Mouse (Mus musculus): ENCODE measurements around the gene E130114P18Rik. TPM values are rescaled to one million over a fixed set of nuclear protein-coding genes. Genes with fewer than 3 reads are reported as not detected.
A peak's percentile ranks its signal among the peaks of the same experiment; 100 is the strongest.

E130114P18Rik gene
- polyA plus RNA-seq, 1 experiment from 2014 or later: 11.0 TPM

- peaks cover 31% of the 10 kb centered on the region for H3K4me1 ChIP-seq
- DNase-seq (ENCODE audit: low spot score): peak; percentile 60
- H3K27ac ChIP-seq: peak overlapping the region; percentile 31; the same call in 1 of the 2 replicates
These were observed 88.2 kb downstream of the E130114P18Rik start for GRCm38 (mm10) chr4:97689456-97690383.

GRCm38 (mm10) chr4:97686020-97686419, 91.9 kb downstream of the E130114P18Rik start:
- Histone ChIP-seq H3K4me3 (no peak overlapping the region), H3K9me3 (replicated peaks) (no peaks in the 10 kb centered on the region), H3K27ac (no peak overlapping the region), H3K27me3 (ENCODE audit: low read depth, poor library complexity, severe bottlenecking) (peaks cover 13% of the 10 kb centered on the region; the same call in 1 of the 2 replicates), H3K36me3 (no peaks in the 10 kb centered on the region), H3K4me1 (peaks cover 17% of the 10 kb centered on the region)
- no peak for DNase-seq (ENCODE audit: low spot score)
- 90% methylated on average over 5 of the region's 5 CpGs for WGBS

More at GRCm38 (mm10) chr4:97689456-97690383, 88.2 kb downstream of the E130114P18Rik start:
- H3K27me3 ChIP-seq (ENCODE audit: low read depth, poor library complexity, severe bottlenecking): peaks cover 19% of the 10 kb centered on the region; the same call in 1 of the 2 replicates
- H3K36me3 ChIP-seq: no peaks in the 10 kb centered on the region
- H3K9me3 ChIP-seq (replicated peaks): no peaks in the 10 kb centered on the region
- WGBS: 45% methylated on average over 8 of the region's 8 CpGs
- H3K4me3 ChIP-seq: no peak overlapping the region

GRCm38 (mm10) chr4:97676579-97676937, 101.3 kb downstream of the E130114P18Rik start:
- WGBS: 59% methylated on average over 2 of the region's 2 CpGs
- Histone ChIP-seq H3K9me3 (replicated peaks) (no peaks in the 10 kb centered on the region), H3K27ac (no peak overlapping the region), H3K27me3 (ENCODE audit: low read depth, poor library complexity, severe bottlenecking) (peaks cover 19% of the 10 kb centered on the region), H3K4me3 (no peak overlapping the region), H3K36me3 (no peaks in the 10 kb centered on the region), H3K4me1 (peaks cover 24% of the 10 kb centered on the region)
- no peak for DNase-seq (ENCODE audit: low spot score)

GRCm38 (mm10) chr4:97675741-97676578, 101.9 kb downstream of the E130114P18Rik start:
- 47% methylated on average over 16 of the region's 16 CpGs for WGBS
- H3K4me1 ChIP-seq: peaks cover 29% of the 10 kb centered on the region
- 0 out of 2 replicates have a peak overlapping the region, but pooled peaks have one; percentile 50 for H3K27ac ChIP-seq
- no peak overlapping the region for H3K4me3 ChIP-seq
- peaks cover 19% of the 10 kb centered on the region for H3K27me3 ChIP-seq (ENCODE audit: low read depth, poor library complexity, severe bottlenecking)
- no peak for DNase-seq (ENCODE audit: low spot score)
- H3K9me3 ChIP-seq (replicated peaks): no peaks in the 10 kb centered on the region
- no peaks in the 10 kb centered on the region for H3K36me3 ChIP-seq

GRCm38 (mm10) chr4:97673854-97674510, 103.9 kb downstream of the E130114P18Rik start:
- peaks cover 19% of the 10 kb centered on the region for H3K27me3 ChIP-seq (ENCODE audit: low read depth, poor library complexity, severe bottlenecking)
- H3K27ac ChIP-seq: peak overlapping the region; percentile 38; the same call in 1 of the 2 replicates
- H3K9me3 ChIP-seq (replicated peaks): no peaks in the 10 kb centered on the region
- no peak overlapping the region for H3K4me3 ChIP-seq
- 66% methylated on average over 6 of the region's 6 CpGs for WGBS
- peaks cover 39% of the 10 kb centered on the region for H3K4me1 ChIP-seq
- DNase-seq (ENCODE audit: low spot score): no peak
- no peaks in the 10 kb centered on the region for H3K36me3 ChIP-seq

- peaks cover 14% of the 10 kb centered on the region for H3K27me3 ChIP-seq (ENCODE audit: low read depth, poor library complexity, severe bottlenecking)
- H3K36me3 ChIP-seq: no peaks in the 10 kb centered on the region
- WGBS: 72% methylated on average over 5 of the region's 5 CpGs
- H3K4me1 ChIP-seq: peaks cover 39% of the 10 kb centered on the region
- no peak overlapping the region for H3K27ac ChIP-seq
- H3K9me3 ChIP-seq (replicated peaks): no peaks in the 10 kb centered on the region
- H3K4me3 ChIP-seq: no peak overlapping the region
- DNase-seq (ENCODE audit: low spot score): no peak
These were observed 105.4 kb downstream of the E130114P18Rik start for GRCm38 (mm10) chr4:97672501-97672900.

- Histone ChIP-seq H3K9me3 (replicated peaks) (no peaks in the 10 kb centered on the region), H3K27me3 (ENCODE audit: low read depth, poor library complexity, severe bottlenecking) (peaks cover 8% of the 10 kb centered on the region), H3K36me3 (no peaks in the 10 kb centered on the region), H3K4me3 (no peak overlapping the region), H3K4me1 (peaks cover 39% of the 10 kb centered on the region), H3K27ac (no peak overlapping the region)
- DNase-seq (ENCODE audit: low spot score): no peak
- 89% methylated on average over 4 of the region's 4 CpGs for WGBS
These were observed 106.0 kb downstream of the E130114P18Rik start for GRCm38 (mm10) chr4:97671911-97672310.

GRCm38 (mm10) chr4:97670418-97670817, 107.5 kb downstream of the E130114P18Rik start:
- no peak for DNase-seq (ENCODE audit: low spot score)
- Histone ChIP-seq H3K36me3 (no peaks in the 10 kb centered on the region), H3K27ac (no peak overlapping the region), H3K4me1 (peaks cover 27% of the 10 kb centered on the region), H3K9me3 (replicated peaks) (no peaks in the 10 kb centered on the region), H3K4me3 (no peak overlapping the region), H3K27me3 (ENCODE audit: low read depth, poor library complexity, severe bottlenecking) (no peaks in the 10 kb centered on the region)

GRCm38 (mm10) chr4:97669808-97670207, 108.1 kb downstream of the E130114P18Rik start:
- no peaks in the 10 kb centered on the region for H3K27me3 ChIP-seq (ENCODE audit: low read depth, poor library complexity, severe bottlenecking)
- no peak overlapping the region for H3K4me3 ChIP-seq
- no peaks in the 10 kb centered on the region for H3K36me3 ChIP-seq
- H3K4me1 ChIP-seq: peaks cover 33% of the 10 kb centered on the region
- no peak overlapping the region for H3K27ac ChIP-seq
- no peaks in the 10 kb centered on the region for H3K9me3 ChIP-seq (replicated peaks)
- WGBS: 87% methylated on average over 3 of the region's 3 CpGs
- no peak for DNase-seq (ENCODE audit: low spot score)

- H3K9me3 ChIP-seq (replicated peaks): no peaks in the 10 kb centered on the region
- H3K36me3 ChIP-seq: no peaks in the 10 kb centered on the region
- 75% methylated on average over 7 of the region's 7 CpGs for WGBS
- no peak overlapping the region for H3K27ac ChIP-seq
- H3K4me1 ChIP-seq: peaks cover 16% of the 10 kb centered on the region
- H3K4me3 ChIP-seq: no peak overlapping the region
- no peaks in the 10 kb centered on the region for H3K27me3 ChIP-seq (ENCODE audit: low read depth, poor library complexity, severe bottlenecking)
- no peak for DNase-seq (ENCODE audit: low spot score)
These were observed 112.5 kb downstream of the E130114P18Rik start for GRCm38 (mm10) chr4:97665428-97665755.

GRCm38 (mm10) chr4:97664738-97665427, 113.0 kb downstream of the E130114P18Rik start:
- Histone ChIP-seq H3K9me3 (replicated peaks) (no peaks in the 10 kb centered on the region), H3K4me3 (no peak overlapping the region), H3K36me3 (no peaks in the 10 kb centered on the region), H3K4me1 (peaks cover 15% of the 10 kb centered on the region), H3K27me3 (ENCODE audit: low read depth, poor library complexity, severe bottlenecking) (no peaks in the 10 kb centered on the region), H3K27ac (peak overlapping the region; percentile 53; the same call in 1 of the 2 replicates)
- 71% methylated on average over 7 of the region's 7 CpGs for WGBS
- DNase-seq (ENCODE audit: low spot score): no peak

GRCm38 (mm10) chr4:97663922-97664321, 114.0 kb downstream of the E130114P18Rik start:
- H3K27me3 ChIP-seq (ENCODE audit: low read depth, poor library complexity, severe bottlenecking): no peaks in the 10 kb centered on the region
- peaks cover 12% of the 10 kb centered on the region for H3K4me1 ChIP-seq
- no peaks in the 10 kb centered on the region for H3K9me3 ChIP-seq (replicated peaks)
- no peak overlapping the region for H3K27ac ChIP-seq
- WGBS: 85% methylated on average over 6 of the region's 6 CpGs
- no peaks in the 10 kb centered on the region for H3K36me3 ChIP-seq
- DNase-seq (ENCODE audit: low spot score): no peak
- H3K4me3 ChIP-seq: no peak overlapping the region
